Mouse (Mus musculus) MEL (cell line): ENCODE measurements around the gene Auts2. TPM values are rescaled to one million over a fixed set of nuclear protein-coding genes. Genes with fewer than 3 reads are reported as not detected.

Experiments
- DNase-seq: peaks from one replicate; pipeline ENCODE4 v3.0.0; 2011; ENCODE audit warnings: low read depth, low spot score
- H3K27ac ChIP-seq: 2 replicates; pipeline ENCODE4 v1.5.1; 2012; ENCODE audit warnings: low read depth, mild to moderate bottlenecking, control low read depth, low read length, moderate library complexity; ENCODE audit not compliant: control insufficient read depth
- H3K27me3 ChIP-seq, 2 experiments: fragments of 150-350 bp in 1 of 2; sonication (generic) in 1 of 2; 2 replicates each; pipeline ENCODE4 v1.6.1; 2012; ENCODE audit warnings: low read length in 2 of 2, mild to moderate bottlenecking in 2 of 2, improper control_type of control experiment in 1 of 2, moderate library complexity in 1 of 2; ENCODE audit not compliant: insufficient read depth in 2 of 2, control insufficient read depth in 1 of 2
- H3K36me3 ChIP-seq, 2 experiments: 2 replicates each; pipeline ENCODE4 v1.6.1; 2012 to 2014; ENCODE audit warnings: low read length in 2 of 2, improper control_type of control experiment in 1 of 2, inconsistent platforms in 1 of 2, mild to moderate bottlenecking in 1 of 2; ENCODE audit not compliant: insufficient read depth in 2 of 2, control insufficient read depth in 1 of 2
- H3K4me1 ChIP-seq, 2 experiments: fragments of 150-350 bp in 1 of 2; sonication (generic) in 1 of 2; 2 replicates each; pipeline ENCODE4 v1.6.1; 2012; ENCODE audit warnings: low read length in 2 of 2, improper control_type of control experiment in 1 of 2, mild to moderate bottlenecking in 1 of 2; ENCODE audit not compliant: insufficient read depth in 2 of 2, control insufficient read depth in 1 of 2
- H3K4me3 ChIP-seq, 2 experiments: fragments of 150-350 bp in 1 of 2; sonication (generic) in 1 of 2; 2 replicates each; pipeline ENCODE4 v1.5.1; 2012; ENCODE audit warnings: low read depth in 2 of 2, low read length in 2 of 2, mild to moderate bottlenecking in 2 of 2, moderate library complexity in 2 of 2, control low read depth in 1 of 2, improper control_type of control experiment in 1 of 2; ENCODE audit not compliant: control insufficient read depth in 1 of 2, insufficient read depth in 1 of 2
- H3K79me2 ChIP-seq: 2 replicates; pipeline ENCODE4 v1.6.1; 2012; ENCODE audit warnings: mild to moderate bottlenecking, low read length, moderate library complexity; ENCODE audit not compliant: control insufficient read depth, poor library complexity, insufficient read depth
- H3K9ac ChIP-seq: 2 replicates; pipeline ENCODE4 v1.6.1; 2012; ENCODE audit warnings: low read depth, mild to moderate bottlenecking, control low read depth, low read length, moderate library complexity; ENCODE audit not compliant: control insufficient read depth, poor library complexity, severe bottlenecking
- H3K9me3 ChIP-seq: fragments of 150-350 bp; sonication (generic); replicated peaks from 2 replicates; pipeline ENCODE4 v1.6.1; 2012; ENCODE audit warnings: mild to moderate bottlenecking, low read length, improper control_type of control experiment, moderate library complexity; ENCODE audit not compliant: insufficient read depth
- CHD2 ChIP-seq: IDR thresholded peaks from 2 replicates; pipeline ENCODE4 v1.6.1; 2011; ENCODE audit warnings: low read length, improper control_type of control experiment
- CTCF ChIP-seq, 3 experiments: IDR thresholded peaks in 2 of 3; conservative IDR thresholded peaks in 1 of 3; 2 replicates each; pipeline ENCODE4 v1.5.1; 2011 to 2012; ENCODE audit warnings: low read length in 3 of 3, low read depth in 2 of 3, mild to moderate bottlenecking in 2 of 3, improper control_type of control experiment in 1 of 3, inconsistent platforms in 1 of 3, mixed read lengths in 1 of 3, moderate library complexity in 1 of 3; ENCODE audit not compliant: control insufficient read depth in 1 of 3, insufficient read depth in 1 of 3, poor library complexity in 1 of 3, severe bottlenecking in 1 of 3
- E2F4 ChIP-seq: IDR thresholded peaks from 2 replicates; pipeline ENCODE4 v1.6.1; 2011; ENCODE audit warnings: low read depth, low read length, improper control_type of control experiment, borderline replicate concordance
- ELF1 ChIP-seq: IDR thresholded peaks from 2 replicates; pipeline ENCODE4 v1.6.1; 2014; ENCODE audit warnings: low read depth, mild to moderate bottlenecking, inconsistent platforms, low read length, improper control_type of control experiment, moderate library complexity
- EP300 ChIP-seq, 2 experiments: IDR thresholded peaks; 2 replicates each; pipeline ENCODE4 v1.6.1; 2011; ENCODE audit warnings: improper control_type of control experiment in 2 of 2, low read length in 2 of 2, low read depth in 1 of 2, mild to moderate bottlenecking in 1 of 2
- GABPA ChIP-seq: IDR thresholded peaks from 2 replicates; pipeline ENCODE4 v1.6.1; 2012; ENCODE audit warnings: low read depth, mild to moderate bottlenecking, inconsistent platforms, low read length, improper control_type of control experiment, moderate library complexity
- KAT2A ChIP-seq: conservative IDR thresholded peaks from 2 replicates; pipeline ENCODE4 v1.6.1; 2012; ENCODE audit warnings: low read depth, low read length, improper control_type of control experiment, inconsistent platforms
- MAFK ChIP-seq: IDR thresholded peaks from 2 replicates; pipeline ENCODE4 v1.6.1; 2011; ENCODE audit warnings: low read depth, mild to moderate bottlenecking, low read length, improper control_type of control experiment, borderline replicate concordance
- MAX ChIP-seq: IDR thresholded peaks from 2 replicates; pipeline ENCODE4 v1.6.1; 2011; ENCODE audit warnings: low read length, improper control_type of control experiment
- MAZ ChIP-seq: IDR thresholded peaks from 2 replicates; pipeline ENCODE4 v1.6.1; 2012; ENCODE audit warnings: low read depth, mild to moderate bottlenecking, inconsistent platforms, low read length, improper control_type of control experiment
- MEF2A ChIP-seq: IDR thresholded peaks from 2 replicates; pipeline ENCODE4 v1.6.1; 2014; ENCODE audit warnings: low read depth, mild to moderate bottlenecking, inconsistent platforms, low read length, improper control_type of control experiment; ENCODE audit not compliant: poor library complexity, insufficient replicate concordance, severe bottlenecking; ENCODE audit errors: extremely low read depth
- MXI1 ChIP-seq: IDR thresholded peaks from 2 replicates; pipeline ENCODE4 v1.6.1; 2011; ENCODE audit warnings: mild to moderate bottlenecking, low read depth, low read length, improper control_type of control experiment
- MYB ChIP-seq: IDR thresholded peaks from 2 replicates; pipeline ENCODE4 v1.6.1; 2011; ENCODE audit warnings: mild to moderate bottlenecking, low read depth, low read length, improper control_type of control experiment
- NELFE ChIP-seq: IDR thresholded peaks from 2 replicates; pipeline ENCODE4 v1.6.1; 2011; ENCODE audit warnings: low read depth, low read length, improper control_type of control experiment
- NRF1 ChIP-seq: IDR thresholded peaks from 2 replicates; pipeline ENCODE4 v1.6.1; 2014; ENCODE audit warnings: low read depth, mild to moderate bottlenecking, inconsistent platforms, low read length, improper control_type of control experiment, moderate library complexity; ENCODE audit not compliant: poor library complexity, insufficient read depth, severe bottlenecking
- POLR2A ChIP-seq, 2 experiments: IDR thresholded peaks; 2 replicates each; pipeline ENCODE4 v1.6.1; 2011 to 2012; ENCODE audit warnings: low read length in 2 of 2, mild to moderate bottlenecking in 2 of 2, control low read depth in 1 of 2, improper control_type of control experiment in 1 of 2, low read depth in 1 of 2, moderate library complexity in 1 of 2; ENCODE audit not compliant: control insufficient read depth in 1 of 2, insufficient read depth in 1 of 2, poor library complexity in 1 of 2
- POLR2AphosphoS5 ChIP-seq: IDR thresholded peaks from 2 replicates; pipeline ENCODE4 v1.6.1; 2012; ENCODE audit warnings: low read depth, borderline replicate concordance, mild to moderate bottlenecking, inconsistent platforms, low read length, moderate library complexity, mixed read lengths
- SMC3 ChIP-seq: IDR thresholded peaks from 2 replicates; pipeline ENCODE4 v1.6.1; 2011; ENCODE audit warnings: low read depth, low read length, improper control_type of control experiment
- TBP ChIP-seq: IDR thresholded peaks from 2 replicates; pipeline ENCODE4 v1.8.0; 2011; ENCODE audit warnings: low read depth, low read length, improper control_type of control experiment
- USF1 ChIP-seq: IDR thresholded peaks from 2 replicates; pipeline ENCODE4 v1.6.1; 2014; ENCODE audit warnings: low read depth, mild to moderate bottlenecking, inconsistent platforms, low read length, improper control_type of control experiment, moderate library complexity
- ZC3H11A ChIP-seq: IDR thresholded peaks from 2 replicates; pipeline ENCODE4 v1.6.1; 2012; ENCODE audit warnings: low read depth, mild to moderate bottlenecking, inconsistent platforms, low read length, improper control_type of control experiment
- ZNF384 ChIP-seq: IDR thresholded peaks from 2 replicates; pipeline ENCODE4 v1.6.1; 2012; ENCODE audit warnings: low read depth, mild to moderate bottlenecking, inconsistent platforms, low read length, improper control_type of control experiment
- polyA plus RNA-seq, 2 experiments: library from polyadenylated mRNA; stranded (reverse) in 1 of 2; unstranded in 1 of 2; fragments of >175 nt in 1 of 2; fragments of >200 nt in 1 of 2; gene quantifications; 2 replicates each; pipeline versions ENCODE4 v1.2.1 to v1.2.4; 2012; ENCODE audit warnings: low replicate concordance in 2 of 2, low read depth in 1 of 2; ENCODE audit not compliant: insufficient read length in 2 of 2, insufficient read depth in 1 of 2, missing spikeins in 1 of 2
- total RNA-seq: library from RNA; depleted of rRNA; stranded (reverse); fragments of 300-350 nt; gene quantifications from 2 replicates; pipeline ENCODE4 v1.2.3, GENCODE M21; 2012

The Auts2 gene
- total and polyA plus RNA-seq, 3 experiments = not detected

DNA sequence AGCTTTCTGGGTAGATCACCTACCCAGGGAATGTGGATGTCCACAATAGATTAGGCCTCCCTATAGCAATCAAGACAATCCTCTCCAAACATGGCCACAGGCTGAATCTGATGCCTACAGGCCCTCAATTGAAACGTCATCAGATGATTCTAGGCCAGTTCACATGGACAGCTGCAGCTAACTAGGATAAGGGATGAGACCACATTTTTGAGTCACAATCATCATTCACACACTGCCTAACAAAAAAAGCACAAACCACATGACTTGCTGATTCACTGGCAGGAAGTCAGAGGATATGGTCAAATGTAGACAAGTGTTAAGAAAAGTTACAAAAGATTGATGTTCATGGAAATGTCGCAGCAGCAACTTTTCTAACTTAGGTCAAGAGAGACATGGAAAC is 581.3 kb downstream of the Auts2 start:
- Histone ChIP-seq H3K79me2 (no peaks in the 10 kb centered on the region), H3K27ac (no peak overlapping the region), H3K36me3 (no peaks in the 10 kb centered on the region), H3K27me3 (no peaks in the 10 kb centered on the region), H3K4me3 (no peak overlapping the region), H3K9ac (no peak overlapping the region), H3K4me1 (no peaks in the 10 kb centered on the region), H3K9me3 (no peaks in the 10 kb centered on the region)
- no peak for DNase-seq
- TF ChIP-seq MEF2A (no peak), CTCF (IDR thresholded peaks at IDR 0.05 in 2 of 3, conservative IDR thresholded peaks at IDR 0.05 in 1 of 3; ENCODE audit: control insufficient read depth in 1 of 3, insufficient read depth in 1 of 3, low read depth in 2 of 3, low read length in 3 of 3, poor library complexity in 1 of 3, severe bottlenecking in 1 of 3) (no peak), MAZ (no peak), NELFE (no peak), GABPA (no peak), MYB (no peak), KAT2A (no peak), POLR2A (IDR thresholded peaks at IDR 0.05; ENCODE audit: control insufficient read depth in 1 of 2, insufficient read depth in 1 of 2, low read depth in 1 of 2, low read length in 2 of 2, poor library complexity in 1 of 2) (no peak), ELF1 (no peak)

DNA sequence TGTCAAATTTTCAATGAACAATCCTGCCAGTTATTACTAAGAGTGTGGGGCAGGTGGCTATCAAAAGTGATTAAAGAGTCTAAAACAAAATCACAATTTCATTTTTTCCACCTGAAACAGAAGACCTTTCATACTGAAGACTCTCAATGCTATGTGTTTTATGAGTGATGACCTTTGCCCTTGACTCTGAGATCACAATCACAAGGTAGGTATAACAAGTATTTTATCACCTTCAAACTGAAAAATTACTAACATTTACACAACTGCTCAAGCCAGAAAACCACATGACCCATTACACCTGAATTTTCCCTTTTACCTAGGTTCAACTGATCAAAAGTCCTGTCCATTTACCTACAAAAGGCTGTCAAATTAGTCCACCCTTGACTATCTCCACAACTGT is 582.7 kb downstream of the Auts2 start:
- Histone ChIP-seq H3K9ac (no peak overlapping the region), H3K9me3 (no peaks in the 10 kb centered on the region), H3K4me3 (no peak overlapping the region), H3K4me1 (no peaks in the 10 kb centered on the region), H3K27me3 (no peaks in the 10 kb centered on the region), H3K27ac (no peak overlapping the region), H3K36me3 (no peaks in the 10 kb centered on the region)
- DNase-seq = no peak
- TF ChIP-seq NELFE = no peak
- no peak for TF ChIP-seq ZC3H11A
- TF ChIP-seq ZNF384 = no peak
- TF ChIP-seq, all 39 proteins: peak for 0
- H3K79me2 ChIP-seq = no peaks in the 10 kb centered on the region

DNA sequence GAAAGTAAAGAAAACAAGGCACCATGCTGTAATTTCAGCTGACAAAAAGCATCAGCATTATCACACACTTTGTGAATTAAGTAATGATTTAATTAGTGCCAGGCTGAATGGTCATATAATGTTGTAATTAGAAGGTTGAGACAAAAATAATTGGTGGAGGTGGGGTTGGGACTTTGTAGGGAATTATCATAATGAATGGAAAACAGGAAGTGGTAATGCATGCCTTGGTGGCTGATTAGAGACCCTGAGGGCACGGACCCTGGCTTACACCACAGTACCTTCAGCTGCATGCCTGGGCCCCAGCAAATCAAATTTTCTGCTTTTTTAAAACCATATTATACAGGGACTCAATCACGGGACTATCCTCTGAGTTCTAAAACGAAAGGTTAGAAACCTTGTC is 586.1 kb downstream of the Auts2 start:
- Histone ChIP-seq H3K27ac (no peak overlapping the region), H3K4me1 (no peaks in the 10 kb centered on the region), H3K9ac (no peak overlapping the region), H3K27me3 (no peaks in the 10 kb centered on the region), H3K79me2 (no peaks in the 10 kb centered on the region), H3K4me3 (no peak overlapping the region), H3K9me3 (no peaks in the 10 kb centered on the region)
- TF ChIP-seq TBP = no peak
- no peak for TF ChIP-seq MAX
- TF ChIP-seq MYB = no peak
- no peak for TF ChIP-seq MEF2A
- TF ChIP-seq MAFK = no peak
- TF ChIP-seq SMC3 = no peak
- no peak for TF ChIP-seq POLR2AphosphoS5
- TF ChIP-seq E2F4 = no peak
- no peak for TF ChIP-seq ZC3H11A
- TF ChIP-seq MXI1 = no peak
- no peak for TF ChIP-seq USF1
- no peak for TF ChIP-seq ELF1
- no peak for TF ChIP-seq CHD2
- no peak for TF ChIP-seq MAZ
- TF ChIP-seq EP300 (IDR thresholded peaks at IDR 0.05; ENCODE audit: low read depth in 1 of 2, low read length in 2 of 2) = no peak
- no peak for TF ChIP-seq NRF1
- TF ChIP-seq, all 39 proteins: peak for 0
- no peaks in the 10 kb centered on the region for H3K36me3 ChIP-seq
- no peak for DNase-seq
